In genomic region chr19:29671160-29671559, GRCm38 (mm10) we compare ENCODE assay signal across 32 mouse cellular contexts. TPM values are rescaled to one million over a fixed set of nuclear protein-coding genes. Genes with fewer than 3 reads are reported as not detected.
"Had no signal": no experiment of that assay in that cellular context is flagged by ENCODE, and none has a peak within 500 bp of the region (broad histone marks: within the 10 kb centered on the region; RNA-seq: fewer than 3 reads in every experiment).

No protein-coding gene starts in this region.

- DNase-seq: heart, postnatal 10 days; heart, postnatal 14 days; heart, postnatal 36 days; heart, postnatal 4 days; kidney, adult 11 months; kidney, adult 18-20 months; kidney, adult 2 months; kidney, adult 8-10 months; kidney, adult 9 months; kidney, postnatal 10 days; kidney, postnatal 14 days; kidney, postnatal 25 days; kidney, postnatal 36 days; kidney, postnatal 4 days; layer of hippocampus, adult 9-11 months; layer of hippocampus, postnatal 36 days had no signal

RNA-seq across cellular contexts. Expression of gene Mlana, which starts 26.5 kb away (rescaled TPM):
- total RNA-seq: hematopoietic stem cell, adult 5-6 weeks; hindbrain, postnatal 0 days had no signal
- polyA plus RNA-seq: hindbrain, embryonic 12.5 days; hindbrain, embryonic 13.5 days; hindbrain, embryonic 14.5 days; hindbrain, embryonic 15.5 days; hindbrain, embryonic 16.5 days; hindbrain, postnatal 0 days; inflammation-experienced regulatory T-cells, adult 6 months; intestine, embryonic 14.5 days; intestine, embryonic 15.5 days; intestine, embryonic 16.5 days; kidney, adult 2 months; kidney, embryonic 14.5 days; kidney, embryonic 15.5 days; kidney, embryonic 16.5 days; kidney, postnatal 0 days; large intestine, adult 2 months had no signal
